Mouse (Mus musculus): ENCODE measurements around the gene Igfbp5. TPM values are rescaled to one million over a fixed set of nuclear protein-coding genes. Genes with fewer than 3 reads are reported as not detected.

Gene Igfbp5
- polyA plus RNA-seq, 1 experiment: 691 TPM

DNA sequence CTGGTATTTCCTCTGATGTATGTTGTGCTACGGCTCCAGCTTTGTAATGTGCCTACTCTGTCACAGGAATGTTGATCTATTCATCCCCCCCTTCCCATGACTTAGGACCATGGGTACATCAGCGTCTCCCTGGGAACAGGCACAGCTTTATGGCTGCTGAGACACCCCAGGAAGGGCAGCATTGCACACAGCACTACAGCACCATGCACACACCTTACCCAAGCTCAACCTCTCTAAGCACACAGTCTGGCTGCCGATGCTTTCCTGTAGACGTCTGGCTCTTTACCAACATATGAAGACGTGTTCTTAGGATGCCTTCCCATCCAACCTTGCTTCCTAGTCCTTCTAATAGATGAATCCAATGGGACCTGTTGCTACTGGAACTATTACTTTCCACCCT, 8.3 kb downstream of the Igfbp5 start:
- H3K36me3 ChIP-seq (ENCODE audit: control insufficient read depth, insufficient read depth): peaks cover 48% of the 10 kb centered on the region
- no peak overlapping the region for H3K4me3 ChIP-seq
- TF ChIP-seq POLR2AphosphoS2 (IDR thresholded peaks at IDR 0.05; ENCODE audit: insufficient read length, low read depth) (peak; percentile 97), MYOD1 (IDR thresholded peaks at IDR 0.05; ENCODE audit: control insufficient read depth in 1 of 3, insufficient read length in 2 of 3, low read depth in 2 of 3) (no peak), TCF12 (IDR thresholded peaks at IDR 0.05; ENCODE audit: insufficient read depth, poor library complexity, severe bottlenecking) (no peak), POLR2A (IDR thresholded peaks at IDR 0.05; ENCODE audit: insufficient read length, low read depth) (peak; percentile 66), USF1 (IDR thresholded peaks at IDR 0.05; ENCODE audit: low read depth) (no peak), TCF3 (IDR thresholded peaks at IDR 0.05; ENCODE audit: insufficient read length, low read depth) (no peak), REST (IDR thresholded peaks at IDR 0.05; ENCODE audit: insufficient read depth, insufficient read length) (no peak), MYOG (IDR thresholded peaks at IDR 0.05; ENCODE audit: control insufficient read depth in 1 of 3, insufficient read depth in 1 of 3, insufficient read length in 2 of 3, low read depth in 2 of 3) (no peak), SRF (IDR thresholded peaks at IDR 0.05; ENCODE audit: control insufficient read depth, insufficient read length, low read depth) (no peak), E2F4 (IDR thresholded peaks at IDR 0.05; ENCODE audit: insufficient read depth) (no peak), MAX (IDR thresholded peaks at IDR 0.05; ENCODE audit: low read depth) (no peak)
- peaks cover 20% of the 10 kb centered on the region for H3K79me2 ChIP-seq (ENCODE audit: control insufficient read depth, insufficient read depth)
- H3K27me3 ChIP-seq (ENCODE audit: control insufficient read depth, insufficient read depth, insufficient read length): no peaks in the 10 kb centered on the region
- no peak overlapping the region for H3ac ChIP-seq (ENCODE audit: control insufficient read depth, insufficient read length)
- peak overlapping the region; percentile 12 for H3K4me2 ChIP-seq (ENCODE audit: low read depth)

DNA sequence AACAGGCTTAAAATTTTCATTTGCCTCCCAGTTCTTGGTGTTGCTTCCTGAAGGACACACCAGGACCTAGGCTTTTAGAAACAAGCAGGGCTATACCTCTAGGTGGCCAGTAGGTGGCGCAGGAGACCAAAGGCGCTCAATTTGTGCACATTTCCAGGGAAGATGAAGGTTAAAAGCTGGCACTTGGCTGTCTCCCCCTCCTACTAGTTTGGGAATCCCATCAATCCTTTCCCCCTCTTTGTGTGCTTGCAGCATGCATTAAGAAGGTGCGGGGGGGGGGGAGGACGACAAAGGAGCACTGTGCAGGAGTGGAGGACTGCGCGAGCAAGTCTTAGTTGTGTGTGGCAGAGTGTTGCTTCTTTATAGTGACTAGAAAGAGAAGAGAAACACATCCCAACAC, 8.8 kb downstream of the Igfbp5 start:
- peaks cover 15% of the 10 kb centered on the region for H3K79me2 ChIP-seq (ENCODE audit: control insufficient read depth, insufficient read depth)
- no peak overlapping the region for H3K4me2 ChIP-seq (ENCODE audit: low read depth)
- H3ac ChIP-seq (ENCODE audit: control insufficient read depth, insufficient read length): no peak overlapping the region
- no peaks in the 10 kb centered on the region for H3K27me3 ChIP-seq (ENCODE audit: control insufficient read depth, insufficient read depth, insufficient read length)
- peaks cover 53% of the 10 kb centered on the region for H3K36me3 ChIP-seq (ENCODE audit: control insufficient read depth, insufficient read depth)
- no peak for TF ChIP-seq TCF12 (IDR thresholded peaks at IDR 0.05; ENCODE audit: insufficient read depth, poor library complexity, severe bottlenecking)
- TF ChIP-seq SRF (IDR thresholded peaks at IDR 0.05; ENCODE audit: control insufficient read depth, insufficient read length, low read depth): no peak
- TF ChIP-seq MYOG (IDR thresholded peaks at IDR 0.05; ENCODE audit: control insufficient read depth in 1 of 3, insufficient read depth in 1 of 3, insufficient read length in 2 of 3, low read depth in 2 of 3): no peak
- TF ChIP-seq REST (IDR thresholded peaks at IDR 0.05; ENCODE audit: insufficient read depth, insufficient read length): no peak
- TF ChIP-seq E2F4 (IDR thresholded peaks at IDR 0.05; ENCODE audit: insufficient read depth): no peak
- TF ChIP-seq CEBPB (IDR thresholded peaks at IDR 0.05; ENCODE audit: insufficient read depth, poor library complexity, severe bottlenecking): no peak
- TF ChIP-seq MAX (IDR thresholded peaks at IDR 0.05; ENCODE audit: low read depth): no peak
- TF ChIP-seq USF1 (IDR thresholded peaks at IDR 0.05; ENCODE audit: low read depth): no peak
- TF ChIP-seq MYOD1 (IDR thresholded peaks at IDR 0.05; ENCODE audit: control insufficient read depth in 1 of 3, insufficient read length in 2 of 3, low read depth in 2 of 3): no peak
- no peak for TF ChIP-seq TCF3 (IDR thresholded peaks at IDR 0.05; ENCODE audit: insufficient read length, low read depth)
- TF ChIP-seq POLR2A (IDR thresholded peaks at IDR 0.05; ENCODE audit: insufficient read length, low read depth): no peak
- no peak for TF ChIP-seq POLR2AphosphoS2 (IDR thresholded peaks at IDR 0.05; ENCODE audit: insufficient read length, low read depth)
- H3K4me3 ChIP-seq: no peak overlapping the region

GRCm38 (mm10) chr1:72864272-72864671, 10.4 kb downstream of the Igfbp5 start:
- TF ChIP-seq MYOD1 (IDR thresholded peaks at IDR 0.05; ENCODE audit: control insufficient read depth in 1 of 3, insufficient read length in 2 of 3, low read depth in 2 of 3) (peak in 1 of 3 experiments; percentile 12), POLR2A (IDR thresholded peaks at IDR 0.05; ENCODE audit: insufficient read length, low read depth) (peak; percentile 34), CEBPB (IDR thresholded peaks at IDR 0.05; ENCODE audit: insufficient read depth, poor library complexity, severe bottlenecking) (no peak), POLR2AphosphoS2 (IDR thresholded peaks at IDR 0.05; ENCODE audit: insufficient read length, low read depth) (peak; percentile 81)
- no peak overlapping the region for H3ac ChIP-seq (ENCODE audit: control insufficient read depth, insufficient read length)
- no peak overlapping the region for H3K4me2 ChIP-seq (ENCODE audit: low read depth)
- no peak overlapping the region for H3K4me3 ChIP-seq
- peaks cover 63% of the 10 kb centered on the region for H3K36me3 ChIP-seq (ENCODE audit: control insufficient read depth, insufficient read depth)
- peaks cover under 1% of the 10 kb centered on the region for H3K79me2 ChIP-seq (ENCODE audit: control insufficient read depth, insufficient read depth)
- H3K27me3 ChIP-seq (ENCODE audit: control insufficient read depth, insufficient read depth, insufficient read length): no peaks in the 10 kb centered on the region

GRCm38 (mm10) chr1:72863692-72864091, 11.0 kb downstream of the Igfbp5 start:
- no peak overlapping the region for H3K4me2 ChIP-seq (ENCODE audit: low read depth)
- no peak overlapping the region for H3K4me3 ChIP-seq
- H3ac ChIP-seq (ENCODE audit: control insufficient read depth, insufficient read length): no peak overlapping the region
- H3K36me3 ChIP-seq (ENCODE audit: control insufficient read depth, insufficient read depth): peaks cover 68% of the 10 kb centered on the region
- H3K27me3 ChIP-seq (ENCODE audit: control insufficient read depth, insufficient read depth, insufficient read length): no peaks in the 10 kb centered on the region
- TF ChIP-seq POLR2A (IDR thresholded peaks at IDR 0.05; ENCODE audit: insufficient read length, low read depth): peak; percentile 53
- no peak for TF ChIP-seq CEBPB (IDR thresholded peaks at IDR 0.05; ENCODE audit: insufficient read depth, poor library complexity, severe bottlenecking)
- H3K79me2 ChIP-seq (ENCODE audit: control insufficient read depth, insufficient read depth): no peaks in the 10 kb centered on the region

DNA sequence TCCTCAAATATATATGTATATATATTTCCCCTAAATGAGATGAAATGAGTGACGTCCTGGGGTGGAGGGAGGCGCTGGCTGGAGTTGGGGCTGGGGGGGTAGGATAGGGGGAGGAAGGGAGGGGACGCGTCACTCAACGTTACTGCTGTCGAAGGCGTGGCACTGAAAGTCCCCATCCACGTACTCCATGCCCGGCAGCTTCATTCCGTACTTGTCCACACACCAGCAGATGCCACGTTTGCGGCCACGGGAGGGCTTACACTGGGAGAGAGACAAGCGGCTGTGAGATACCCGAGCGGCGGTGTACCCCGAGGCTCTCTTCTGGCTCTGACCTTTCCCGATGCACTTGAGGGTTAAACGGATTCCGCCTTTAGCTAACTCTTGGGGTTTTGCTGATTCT, 12.4 kb downstream of the Igfbp5 start:
- no peaks in the 10 kb centered on the region for H3K27me3 ChIP-seq (ENCODE audit: control insufficient read depth, insufficient read depth, insufficient read length)
- H3ac ChIP-seq (ENCODE audit: control insufficient read depth, insufficient read length): no peak overlapping the region
- TF ChIP-seq POLR2AphosphoS2 (IDR thresholded peaks at IDR 0.05; ENCODE audit: insufficient read length, low read depth): peak; percentile 98
- no peak for TF ChIP-seq TCF3 (IDR thresholded peaks at IDR 0.05; ENCODE audit: insufficient read length, low read depth)
- TF ChIP-seq SRF (IDR thresholded peaks at IDR 0.05; ENCODE audit: control insufficient read depth, insufficient read length, low read depth): no peak
- TF ChIP-seq MYOG (IDR thresholded peaks at IDR 0.05; ENCODE audit: control insufficient read depth in 1 of 3, insufficient read depth in 1 of 3, insufficient read length in 2 of 3, low read depth in 2 of 3): no peak
- no peak for TF ChIP-seq CEBPB (IDR thresholded peaks at IDR 0.05; ENCODE audit: insufficient read depth, poor library complexity, severe bottlenecking)
- TF ChIP-seq POLR2A (IDR thresholded peaks at IDR 0.05; ENCODE audit: insufficient read length, low read depth): peak; percentile 73
- no peak for TF ChIP-seq MYOD1 (IDR thresholded peaks at IDR 0.05; ENCODE audit: control insufficient read depth in 1 of 3, insufficient read length in 2 of 3, low read depth in 2 of 3)
- no peak for TF ChIP-seq REST (IDR thresholded peaks at IDR 0.05; ENCODE audit: insufficient read depth, insufficient read length)
- no peak for TF ChIP-seq USF1 (IDR thresholded peaks at IDR 0.05; ENCODE audit: low read depth)
- no peak for TF ChIP-seq MAX (IDR thresholded peaks at IDR 0.05; ENCODE audit: low read depth)
- no peaks in the 10 kb centered on the region for H3K79me2 ChIP-seq (ENCODE audit: control insufficient read depth, insufficient read depth)
- H3K4me3 ChIP-seq: no peak overlapping the region
- H3K4me2 ChIP-seq (ENCODE audit: low read depth): no peak overlapping the region
- peaks cover 71% of the 10 kb centered on the region for H3K36me3 ChIP-seq (ENCODE audit: control insufficient read depth, insufficient read depth)
